Mouse (Mus musculus): ENCODE results near the gene Map4k4. TPM values are rescaled to one million over a fixed set of nuclear protein-coding genes. Genes with fewer than 3 reads are reported as not detected.

The Map4k4 gene
- polyA plus RNA-seq, 1 experiment: 94.7 TPM

GRCm38 (mm10) chr1:39949205-39949604 is 48.5 kb downstream of the Map4k4 start:
- DNase-seq: no peak
- Histone ChIP-seq H3K4me1 (ENCODE audit: control insufficient read depth, insufficient read depth, low read length) (peaks cover 40% of the 10 kb centered on the region), H3K4me3 (replicated peaks; ENCODE audit: extremely low read depth, low read depth, low read length) (no peak overlapping the region)
- TF ChIP-seq CTCF (IDR thresholded peaks at IDR 0.05; ENCODE audit: insufficient read depth, low read length) (no peak), POLR2A (IDR thresholded peaks at IDR 0.05; ENCODE audit: borderline replicate concordance, extremely low read depth, low read depth, low read length) (no peak)
- 18% methylated on average over 5 of the region's 5 CpGs for WGBS

- 35% methylated on average over 10 of the region's 10 CpGs for WGBS
- DNase-seq: no peak
- TF ChIP-seq POLR2A (IDR thresholded peaks at IDR 0.05; ENCODE audit: borderline replicate concordance, extremely low read depth, low read depth, low read length) (no peak), CTCF (IDR thresholded peaks at IDR 0.05; ENCODE audit: insufficient read depth, low read length) (no peak)
- Histone ChIP-seq H3K4me3 (replicated peaks; ENCODE audit: extremely low read depth, low read depth, low read length) (no peak overlapping the region), H3K4me1 (ENCODE audit: control insufficient read depth, insufficient read depth, low read length) (peaks cover 40% of the 10 kb centered on the region)
Measured at GRCm38 (mm10) chr1:39949790-39950462, 49.2 kb downstream of the Map4k4 start.

GRCm38 (mm10) chr1:39950590-39950989 is 49.9 kb downstream of the Map4k4 start:
- TF ChIP-seq POLR2A (IDR thresholded peaks at IDR 0.05; ENCODE audit: borderline replicate concordance, extremely low read depth, low read depth, low read length) (no peak), CTCF (IDR thresholded peaks at IDR 0.05; ENCODE audit: insufficient read depth, low read length) (no peak)
- Histone ChIP-seq H3K4me1 (ENCODE audit: control insufficient read depth, insufficient read depth, low read length) (peaks cover 38% of the 10 kb centered on the region), H3K4me3 (replicated peaks; ENCODE audit: extremely low read depth, low read depth, low read length) (no peak overlapping the region)
- DNase-seq: no peak
- 27% methylated on average over 3 of the region's 3 CpGs for WGBS

GRCm38 (mm10) chr1:39954652-39955051 is 53.9 kb downstream of the Map4k4 start:
- 57% methylated on average over 3 of the region's 3 CpGs for WGBS
- H3K4me1 ChIP-seq (ENCODE audit: control insufficient read depth, insufficient read depth, low read length): peaks cover 32% of the 10 kb centered on the region
- no peak overlapping the region for H3K4me3 ChIP-seq (replicated peaks; ENCODE audit: extremely low read depth, low read depth, low read length)
- no peak for DNase-seq
- TF ChIP-seq CTCF (IDR thresholded peaks at IDR 0.05; ENCODE audit: insufficient read depth, low read length) (no peak), POLR2A (IDR thresholded peaks at IDR 0.05; ENCODE audit: borderline replicate concordance, extremely low read depth, low read depth, low read length) (no peak)

- no peak for DNase-seq
- 66% methylated on average over 5 of the region's 5 CpGs for WGBS
- H3K4me1 ChIP-seq (ENCODE audit: control insufficient read depth, insufficient read depth, low read length): peaks cover 30% of the 10 kb centered on the region
- no peak overlapping the region for H3K4me3 ChIP-seq (replicated peaks; ENCODE audit: extremely low read depth, low read depth, low read length)
- no peak for TF ChIP-seq POLR2A (IDR thresholded peaks at IDR 0.05; ENCODE audit: borderline replicate concordance, extremely low read depth, low read depth, low read length)
- no peak for TF ChIP-seq CTCF (IDR thresholded peaks at IDR 0.05; ENCODE audit: insufficient read depth, low read length)
Measured at GRCm38 (mm10) chr1:39956712-39957111, 56.0 kb downstream of the Map4k4 start.

DNA sequence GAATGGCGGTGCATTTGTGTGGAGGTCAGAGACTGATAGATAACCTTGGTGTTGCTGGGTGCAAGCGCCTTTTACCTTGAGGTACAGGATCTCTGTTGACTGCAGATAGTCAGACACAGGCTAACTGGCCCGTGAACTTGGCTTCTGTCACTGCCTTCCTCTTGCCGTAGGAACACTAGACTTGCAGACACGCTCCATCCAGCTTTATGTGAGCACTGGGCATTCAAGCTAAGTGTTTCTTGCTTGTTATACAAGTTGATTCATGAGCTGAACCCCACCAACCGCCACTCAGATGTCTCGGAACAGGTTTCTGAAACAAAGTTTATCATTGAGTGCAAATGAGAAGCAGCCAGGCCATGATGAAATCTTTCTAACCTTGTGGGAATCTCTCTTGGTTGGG is 57.3 kb downstream of the Map4k4 start:
- TF ChIP-seq POLR2A (IDR thresholded peaks at IDR 0.05; ENCODE audit: borderline replicate concordance, extremely low read depth, low read depth, low read length) (no peak), CTCF (IDR thresholded peaks at IDR 0.05; ENCODE audit: insufficient read depth, low read length) (no peak)
- WGBS: 52% methylated on average over 7 of the region's 7 CpGs
- Histone ChIP-seq H3K4me1 (ENCODE audit: control insufficient read depth, insufficient read depth, low read length) (peaks cover 22% of the 10 kb centered on the region), H3K4me3 (replicated peaks; ENCODE audit: extremely low read depth, low read depth, low read length) (no peak overlapping the region)
- DNase-seq: no peak

GRCm38 (mm10) chr1:39960623-39961022 is 59.9 kb downstream of the Map4k4 start:
- peaks cover 20% of the 10 kb centered on the region for H3K4me1 ChIP-seq (ENCODE audit: control insufficient read depth, insufficient read depth, low read length)
- H3K4me3 ChIP-seq (replicated peaks; ENCODE audit: extremely low read depth, low read depth, low read length): no peak overlapping the region
- 90% methylated on average over 1 of the region's 1 CpGs for WGBS
- TF ChIP-seq POLR2A (IDR thresholded peaks at IDR 0.05; ENCODE audit: borderline replicate concordance, extremely low read depth, low read depth, low read length) (no peak), CTCF (IDR thresholded peaks at IDR 0.05; ENCODE audit: insufficient read depth, low read length) (no peak)
- DNase-seq: no peak

DNA sequence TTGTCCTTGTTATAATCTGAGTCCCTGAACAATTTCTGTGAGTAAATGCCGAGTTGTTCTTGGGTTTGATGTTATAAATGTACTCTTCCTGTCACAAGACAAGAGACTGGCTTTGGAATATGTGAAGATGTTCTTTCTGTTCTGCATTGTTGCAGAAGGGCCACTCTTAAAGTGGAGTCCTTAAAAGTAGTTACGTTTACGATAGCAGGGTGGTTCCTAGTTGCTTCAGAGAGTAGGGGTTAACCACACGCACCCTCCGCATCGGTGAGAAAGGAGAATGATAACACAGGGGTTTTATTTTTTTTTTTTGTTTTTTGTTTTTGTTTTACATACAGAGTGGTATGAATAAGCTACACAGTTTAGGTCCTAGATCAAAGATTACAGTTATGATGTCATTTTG is 60.4 kb downstream of the Map4k4 start:
- TF ChIP-seq CTCF (IDR thresholded peaks at IDR 0.05; ENCODE audit: insufficient read depth, low read length) (no peak), POLR2A (IDR thresholded peaks at IDR 0.05; ENCODE audit: borderline replicate concordance, extremely low read depth, low read depth, low read length) (no peak)
- Histone ChIP-seq H3K4me3 (replicated peaks; ENCODE audit: extremely low read depth, low read depth, low read length) (no peak overlapping the region), H3K4me1 (ENCODE audit: control insufficient read depth, insufficient read depth, low read length) (peaks cover 18% of the 10 kb centered on the region)
- DNase-seq: no peak
- WGBS: 42% methylated on average over 6 of the region's 6 CpGs

DNA sequence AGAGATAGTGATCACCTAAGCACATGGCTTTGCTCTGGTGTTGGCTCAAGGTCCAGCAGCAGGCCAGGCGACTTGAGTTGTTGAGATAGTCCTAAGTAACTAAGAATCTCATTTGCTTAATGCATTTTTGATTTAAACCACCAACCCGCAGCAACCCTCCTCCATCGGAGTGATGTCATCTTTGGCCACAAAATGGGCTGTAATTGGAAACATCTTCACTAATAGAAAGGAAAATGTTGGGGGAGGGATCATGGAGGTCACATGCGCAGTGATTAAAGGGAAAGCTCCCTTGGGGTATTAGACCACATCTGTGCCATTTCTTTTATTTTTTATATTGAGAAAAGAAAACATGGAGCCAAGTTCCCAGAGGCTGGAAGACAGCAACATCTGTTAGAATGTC is 61.6 kb downstream of the Map4k4 start:
- H3K4me1 ChIP-seq (ENCODE audit: control insufficient read depth, insufficient read depth, low read length): peaks cover 10% of the 10 kb centered on the region; the same call in 1 of the 2 replicates
- WGBS: 73% methylated on average over 4 of the region's 4 CpGs
- TF ChIP-seq POLR2A (IDR thresholded peaks at IDR 0.05; ENCODE audit: borderline replicate concordance, extremely low read depth, low read depth, low read length): no peak
- TF ChIP-seq CTCF (IDR thresholded peaks at IDR 0.05; ENCODE audit: insufficient read depth, low read length): no peak
- no peak for DNase-seq
- no peak overlapping the region for H3K4me3 ChIP-seq (replicated peaks; ENCODE audit: extremely low read depth, low read depth, low read length)

GRCm38 (mm10) chr1:39962840-39963239 is 62.1 kb downstream of the Map4k4 start:
- Histone ChIP-seq H3K4me1 (ENCODE audit: control insufficient read depth, insufficient read depth, low read length) (peaks cover 12% of the 10 kb centered on the region), H3K4me3 (replicated peaks; ENCODE audit: extremely low read depth, low read depth, low read length) (no peak overlapping the region)
- DNase-seq: no peak
- 78% methylated on average over 8 of the region's 8 CpGs for WGBS
- TF ChIP-seq POLR2A (IDR thresholded peaks at IDR 0.05; ENCODE audit: borderline replicate concordance, extremely low read depth, low read depth, low read length) (no peak), CTCF (IDR thresholded peaks at IDR 0.05; ENCODE audit: insufficient read depth, low read length) (no peak)

Measured in lung, adult 2 months (tissue).